Mouse (Mus musculus): ENCODE results near the gene Ldlrad3.

- TF ChIP-seq CTCF (IDR thresholded peaks at IDR 0.05), result no peak
- TF ChIP-seq EP300 (IDR thresholded peaks at IDR 0.05), result no peak
Measured at GRCm38 (mm10) chr2:102176434-102176772, 9.8 kb downstream of the Ldlrad3 start.
